Comparison of ENCODE assay signal across 8 mouse cellular contexts in genomic region chr10:7469716-7470414, GRCm38 (mm10). TPM values are rescaled to one million over a fixed set of nuclear protein-coding genes. Genes with fewer than 3 reads are reported as not detected.
DNase-seq lines count a peak whose midpoint lies in the region; ATAC-seq and TF ChIP-seq lines count a peak whose summit lies in the region.
"Not testable (repeated sequence)": the region's sequence is repeated elsewhere in the genome, so short reads cannot be mapped to it uniquely, and the experiment has no call there.

No protein-coding gene starts in this region.

- WGBS in hindbrain, postnatal 0 days, result under 1% methylated on average over 7 of the region's 7 CpGs
- 0% methylated on average over 7 of the region's 7 CpGs for WGBS in lung, postnatal 0 days

- DNase-seq in Muller cell, postnatal 12 days (ENCODE audit: inconsistent ontology term), result peak; percentile 66
- peak; percentile 74 to 81 for DNase-seq in cerebellum, postnatal 25 days
- DNase-seq in gastrocnemius, adult 2 months, result peak; percentile 60
- DNase-seq in hindbrain, postnatal 0 days (ENCODE audit: low spot score), result peak; percentile 37
- peak; percentile 51 to 80 for DNase-seq in layer of hippocampus, postnatal 25 days (ENCODE audit: extremely low spot score in 1 of 2, low spot score in 1 of 2)
- peak; percentile 20 for DNase-seq in lung, postnatal 0 days (ENCODE audit: low spot score)
- peak; percentile 11 for DNase-seq in retina, adult 2 months (ENCODE audit: low read depth, low spot score)
- DNase-seq in thymus, postnatal 10 days (ENCODE audit: low spot score in 2 of 2), result peak; percentile 51 to 53

- TF ChIP-seq EP300 in lung, postnatal 0 days (IDR thresholded peaks at IDR 0.05), result not testable (repeated sequence)

- H3K9ac ChIP-seq in hindbrain, postnatal 0 days (replicated peaks; ENCODE audit: low read length); lung, postnatal 0 days (replicated peaks; ENCODE audit: low read depth): not testable (repeated sequence)

- H3K27me3 ChIP-seq in hindbrain, postnatal 0 days (ENCODE audit: insufficient read depth, low read length); lung, postnatal 0 days (replicated peaks; ENCODE audit: insufficient read depth, low read length): not testable (repeated sequence)

- peak overlapping the region; percentile 38; the same call in 1 of the 2 replicates for H3K4me2 ChIP-seq in hindbrain, postnatal 0 days (ENCODE audit: low read depth, low read length)
- peak overlapping the region; percentile 38 for H3K4me2 ChIP-seq in lung, postnatal 0 days (replicated peaks; ENCODE audit: low read depth, low read length)

- H3K4me3 ChIP-seq in gastrocnemius, adult 2 months, result peak overlapping the region; percentile 58
- not testable (repeated sequence) for H3K4me3 ChIP-seq in hindbrain, postnatal 0 days (ENCODE audit: low read length)
- H3K4me3 ChIP-seq in lung, postnatal 0 days (ENCODE audit: low read depth, low read length), result peak overlapping the region; percentile 3; the same call in 1 of the 2 replicates

- ATAC-seq in hindbrain, postnatal 0 days; lung, postnatal 0 days: not testable (repeated sequence)

- not testable (repeated sequence) for H3K9me3 ChIP-seq in hindbrain, postnatal 0 days (ENCODE audit: low read length); lung, postnatal 0 days (ENCODE audit: low read length)

- not testable (repeated sequence) for H3K4me1 ChIP-seq in hindbrain, postnatal 0 days (ENCODE audit: insufficient read depth, low read length); lung, postnatal 0 days (ENCODE audit: insufficient read depth, low read depth, low read length)

- H3K36me3 ChIP-seq in hindbrain, postnatal 0 days (ENCODE audit: insufficient read depth, low read length); lung, postnatal 0 days (ENCODE audit: insufficient read depth, low read length): not testable (repeated sequence)

- TF ChIP-seq CTCF in gastrocnemius, adult 2 months (IDR thresholded peaks at IDR 0.05), result peak; percentile 78
- peak; percentile 77 for TF ChIP-seq CTCF in hindbrain, postnatal 0 days (IDR thresholded peaks at IDR 0.05; ENCODE audit: low read depth)
- peak; percentile 72 for TF ChIP-seq CTCF in lung, postnatal 0 days (IDR thresholded peaks at IDR 0.05)

- intact Hi-C loops in gastrocnemius, adult 2 months (cut with DNase I), result loop anchor here (5.0 kb wide), 1 partner anchor 132 kb away; no protein-coding TSS in a partner anchor

- H3K27ac ChIP-seq in gastrocnemius, adult 2 months; hindbrain, postnatal 0 days; lung, postnatal 0 days (ENCODE audit: low read length): not testable (repeated sequence)

RNA-seq across cellular contexts. Expression of gene Ulbp1, which starts 3.6 kb away (rescaled TPM):
- total RNA-seq in gastrocnemius, adult 2 months (2021), result under 1 TPM in 1 of 2 experiments, not detected in 1; 0.08 TPM
- total RNA-seq in hindbrain, postnatal 0 days (2014; rRNA removed), result 2.4 and 7.1 TPM in 2 replicates
- 0.61 and 0.67 TPM in 2 replicates for polyA plus RNA-seq in hindbrain, postnatal 0 days (2015; fragmentation: Nextera tagmentation; extraction: Ambion mirVana)
- total RNA-seq in layer of hippocampus, postnatal 25 days (2021), result under 1 TPM; 0.07 to 0.76 TPM
- 2.0 TPM in 2 replicates for polyA plus RNA-seq in lung, postnatal 0 days (2015; fragmentation: Nextera tagmentation; extraction: Ambion mirVana)

Comparison
In these comparisons a context has a peak if more than half of its experiments do, and no peak if none do; other contexts are left out.
1. DNase-seq: peak in every context shown above with its lines; median percentile 78 in cerebellum, postnatal 25 days; 66 in Muller cell, postnatal 12 days; 66 in layer of hippocampus, postnatal 25 days; 60 in gastrocnemius, adult 2 months; 52 in thymus, postnatal 10 days; 37 in hindbrain, postnatal 0 days; 20 in lung, postnatal 0 days; 11 in retina, adult 2 months.